Mouse (Mus musculus) T-helper 2 cell (primary cell): ENCODE measurements around the gene Gm8857.
"Not testable (repeated sequence)": the region's sequence is repeated elsewhere in the genome, so short reads cannot be mapped to it uniquely, and the experiment has no call there.

Experiments used
- in situ Hi-C: fragments of 300-600 bp; cut with MboI, MseI; formaldehyde crosslinking; loops from one replicate; pipeline ENCODE4 v1.15.1; 2025; ENCODE audit warnings: high pct_unique_total_duplicates

Gm8857 gene

DNA sequence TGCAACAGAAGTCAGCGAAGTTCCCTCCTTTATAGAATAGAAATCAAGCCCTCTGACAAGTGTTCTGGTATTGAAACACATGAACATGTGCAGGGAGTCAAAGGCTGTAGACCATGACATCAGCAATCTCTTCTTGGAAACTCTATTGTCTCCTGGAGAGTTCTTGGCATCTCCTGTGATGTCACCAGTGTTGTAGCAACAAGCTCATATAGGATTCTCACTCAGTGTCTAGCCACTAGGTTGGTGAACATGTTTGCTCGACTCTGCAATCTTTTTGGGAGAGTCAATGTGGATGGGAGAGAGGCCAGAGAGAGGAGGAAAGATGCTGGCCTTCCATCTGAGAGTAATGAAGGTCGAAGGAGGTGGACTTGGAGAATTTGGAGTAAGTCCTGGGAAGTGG lies at the start of gene Gm8857, which contains the start of gene Gm8871:
Gm8857 (plus strand) TSS at position 303 of the 400 bp plus-strand sequence.
Gm8871 (plus strand) TSS at position 301 of the 400 bp plus-strand sequence.
- in situ Hi-C loops: not testable (repeated sequence)

DNA sequence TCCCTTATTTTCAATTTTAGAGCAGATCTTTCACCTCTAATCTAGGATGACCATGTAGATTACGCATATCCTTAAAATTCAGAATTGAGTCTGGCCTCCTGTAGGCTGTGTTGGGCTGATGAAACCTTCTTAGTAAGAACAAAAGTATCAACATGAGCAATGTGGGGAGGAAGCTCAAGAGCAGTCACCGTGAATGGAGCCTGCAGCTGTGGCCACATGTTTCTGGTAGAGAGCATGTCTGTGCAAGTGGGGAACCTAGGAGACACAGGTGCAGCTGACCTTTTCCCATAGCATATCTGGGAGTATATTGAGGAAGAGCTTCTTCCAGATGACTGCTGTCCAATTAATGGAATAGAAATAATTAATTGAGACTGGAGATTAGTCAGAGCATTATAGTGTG lies 5.9 kb downstream of the Gm8857 start:
- in situ Hi-C loops: loop anchor here (5.0 kb wide), 1 partner anchor 554 kb away; no protein-coding TSS in a partner anchor

DNA sequence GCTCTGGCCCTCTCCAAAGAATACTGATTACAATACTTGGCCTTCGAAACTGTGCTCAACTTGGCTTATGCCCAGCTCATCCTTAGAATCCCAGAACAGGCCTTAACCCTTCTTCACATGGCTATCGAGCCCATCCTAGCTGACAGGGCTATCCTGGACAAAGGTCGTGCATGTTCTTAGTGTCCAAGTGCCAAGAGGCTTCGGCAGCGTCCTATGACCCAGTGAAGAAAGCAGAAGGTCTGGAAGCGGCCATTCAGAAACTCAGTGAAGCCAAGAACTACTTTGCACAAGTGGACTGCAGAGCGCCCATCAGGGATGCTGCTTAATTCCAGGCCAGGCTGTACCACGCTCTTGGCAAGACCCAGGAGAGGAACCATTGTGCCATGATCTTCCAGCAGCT lies 10.4 kb downstream of the Gm8857 start:
- in situ Hi-C loops: not testable (repeated sequence)
